Mouse (Mus musculus): ENCODE results near the gene Plekha8. TPM values are rescaled to one million over a fixed set of nuclear protein-coding genes. Genes with fewer than 3 reads are reported as not detected.

The Plekha8 gene
- total RNA-seq, 2 experiments from 2014 or later, result 1.2 to 1.8 TPM

DNA sequence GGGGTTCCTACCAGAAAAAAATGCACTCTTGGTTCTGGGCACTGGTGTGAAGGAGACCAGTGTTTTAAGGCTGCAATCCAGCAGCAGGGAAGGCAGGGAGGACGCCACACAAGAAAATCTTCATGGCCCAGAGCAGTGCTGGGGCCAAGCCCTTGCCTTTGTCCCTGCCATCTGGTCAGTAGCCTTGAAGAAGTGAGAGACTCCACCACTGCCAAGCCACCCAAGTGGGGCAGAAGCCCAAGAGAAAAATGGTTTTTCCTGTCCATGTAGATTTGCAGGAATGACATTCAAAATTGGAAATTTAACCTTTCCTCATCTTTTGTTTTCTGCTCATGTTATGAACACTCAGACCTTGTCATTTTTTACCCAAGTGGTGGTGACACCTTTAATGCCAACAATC, 97.3 kb downstream of the Plekha8 start:
- ATAC-seq (ENCODE audit: poor library complexity, severe bottlenecking), result no peak

DNA sequence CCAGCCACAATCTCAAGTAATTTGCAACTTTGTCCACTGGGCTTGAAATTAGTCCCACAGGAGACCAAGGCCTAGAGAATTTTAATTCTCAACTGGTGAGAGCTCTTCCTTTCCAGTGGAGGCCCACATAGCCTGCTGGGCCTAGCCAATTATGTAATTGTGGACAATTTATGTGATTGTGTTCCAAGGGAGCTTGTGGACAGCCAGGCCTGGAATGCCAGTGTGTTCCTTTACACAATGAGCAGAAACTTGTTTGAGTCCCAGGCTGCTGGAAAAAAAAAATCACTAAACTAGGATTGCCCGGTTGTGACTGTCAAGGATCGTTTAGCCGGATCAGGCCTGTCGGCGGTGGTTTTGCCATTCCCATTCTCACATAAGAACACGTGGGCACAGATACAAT, 98.4 kb downstream of the Plekha8 start:
- no peak for ATAC-seq (ENCODE audit: poor library complexity, severe bottlenecking)

Other genes with a start within 250 kb of the Plekha8 start
- gene Wipf3, start 165.5 kb upstream of the Plekha8 start, total RNA-seq (2015), result not detected in 2 replicates
- 0.04 TPM in 1 of 2 replicates, not detected in the other for gene Wipf3, start 165.5 kb upstream of the Plekha8 start, total RNA-seq (2017)
- gene Scrn1, start 28.6 kb upstream of the Plekha8 start, total RNA-seq (2015), result not detected in 2 replicates
- gene Scrn1, start 28.6 kb upstream of the Plekha8 start, total RNA-seq (2017), result not detected in 2 replicates
- gene Fkbp14, start 2.2 kb downstream of the Plekha8 start, total RNA-seq (2015), result not detected in 2 replicates
- not detected in 2 replicates for gene Fkbp14, start 2.2 kb downstream of the Plekha8 start, total RNA-seq (2017)
- gene Mturn, start 86.5 kb downstream of the Plekha8 start, total RNA-seq (2015), result 0.22 and 0.59 TPM in 2 replicates
- 0.37 and 2.4 TPM in 2 replicates for gene Mturn, start 86.5 kb downstream of the Plekha8 start, total RNA-seq (2017)
- gene Znrf2, start 221.8 kb downstream of the Plekha8 start, total RNA-seq (2015), result 78.0 and 83.0 TPM in 2 replicates
- gene Znrf2, start 221.8 kb downstream of the Plekha8 start, total RNA-seq (2017), result 76.2 and 77.6 TPM in 2 replicates

Measured in megakaryocyte, adult 5-6 weeks (primary cell).